Mouse (Mus musculus): ENCODE data around the gene Zp1.

DNA sequence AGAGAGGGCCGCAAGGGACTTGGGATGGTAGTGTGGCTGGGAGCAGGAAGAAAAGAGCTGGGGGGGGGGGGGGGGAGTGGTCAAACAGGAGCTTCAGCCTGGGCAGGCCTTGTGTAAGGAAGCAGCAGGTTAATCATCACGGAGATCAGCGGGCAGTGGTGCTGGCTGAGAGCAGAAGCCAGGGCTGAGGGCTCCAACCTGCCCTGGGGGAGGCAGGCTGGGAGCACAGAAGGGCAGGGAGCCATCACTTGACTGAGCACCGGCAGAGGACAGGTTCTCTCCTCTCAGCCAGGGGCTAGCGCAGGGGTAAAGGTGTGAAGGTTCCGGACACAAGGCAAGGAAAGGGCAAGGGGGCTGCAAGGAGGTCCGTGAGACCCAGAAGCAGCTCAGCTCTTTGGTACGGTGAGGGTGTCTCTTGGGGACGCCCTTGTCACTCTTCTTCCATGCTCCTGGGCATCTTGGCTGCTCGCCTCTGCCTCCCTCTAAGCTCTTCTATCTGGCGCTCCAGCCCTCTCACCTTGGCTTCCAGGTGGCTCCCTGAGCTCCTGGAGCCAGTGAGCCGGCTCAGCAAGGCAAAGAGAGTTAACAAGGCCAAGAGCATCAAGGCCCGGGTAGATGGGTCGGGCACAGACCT is 49.0 kb downstream of the Zp1 start:
- TF ChIP-seq POLR2A (IDR thresholded peaks at IDR 0.05; ENCODE audit: insufficient read depth, low read depth, low read length) (no peak), CTCF (IDR thresholded peaks at IDR 0.05; ENCODE audit: insufficient read depth, low read depth, low read length) (no peak)
